Mouse (Mus musculus): Measurements from ENCODE around the gene Klf7. TPM values are rescaled to one million over a fixed set of nuclear protein-coding genes. Genes with fewer than 3 reads are reported as not detected.

Klf7 gene
- 31.6 and 35.5 TPM in 2 replicates for polyA plus RNA-seq (2014; fragmentation: Nextera tagmentation; extraction: Ambion mirVana)

- DNase-seq (ENCODE audit: low spot score), result peak; percentile 98
- peak within 1 kb of the TSS; percentile 78 for H3K4me2 ChIP-seq (ENCODE audit: low read depth)
- H3K9me3 ChIP-seq (ENCODE audit: control insufficient read depth, low read length), result no peaks in the 10 kb centered on the region
- peaks cover 7% of the 10 kb centered on the region for H3K4me1 ChIP-seq (ENCODE audit: control insufficient read depth, insufficient read depth, low read length)
- H3K27me3 ChIP-seq (ENCODE audit: control insufficient read depth, insufficient read depth, low read length), result no peaks in the 10 kb centered on the region
- peak; percentile 98 for ATAC-seq (ENCODE audit: insufficient read depth, low FRiP score, low TSS enrichment)
- WGBS, result under 1% methylated on average over 77 of the region's 82 CpGs
- H3K36me3 ChIP-seq (ENCODE audit: control insufficient read depth, insufficient read depth, low read length), result no peaks in the 10 kb centered on the region
- peak within 1 kb of the TSS; percentile 100 for H3K9ac ChIP-seq (ENCODE audit: low read length)
- peak within 1 kb of the TSS; percentile 100 for H3K27ac ChIP-seq (ENCODE audit: low read depth, low read length)
- H3K4me3 ChIP-seq (ENCODE audit: low read depth, low read length), result peak within 1 kb of the TSS; percentile 75
Measured at GRCm38 (mm10) chr1:64121559-64122465, at the start of gene Klf7. TSS of gene Klf7 (minus strand) at chr1:64122282.

DNA sequence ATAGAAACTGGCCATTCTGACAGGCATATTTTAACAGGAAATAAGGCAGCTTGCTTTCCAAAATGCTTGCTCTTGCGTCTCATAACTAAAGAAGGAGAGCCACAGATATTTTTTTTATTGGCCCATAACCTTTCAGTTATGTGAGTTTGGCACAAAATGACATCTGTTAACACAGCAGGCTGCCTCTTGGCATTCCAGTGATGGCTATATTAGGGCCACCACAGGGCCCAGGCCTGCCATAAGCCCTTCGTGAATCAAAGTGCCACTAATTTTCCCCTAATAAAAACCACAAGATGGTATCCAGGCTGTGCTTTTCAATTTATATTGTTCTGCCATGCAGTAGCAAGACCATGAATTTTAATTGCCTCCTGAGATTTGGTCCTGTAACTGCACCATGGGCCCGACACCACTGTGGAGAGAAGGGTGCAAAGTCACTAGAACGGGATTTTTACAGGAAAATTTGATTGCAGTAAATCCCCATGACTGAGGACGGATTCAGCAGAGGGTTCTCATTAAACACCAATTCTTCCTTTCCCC is 42.5 kb upstream of the Klf7 start:
- H3K9ac ChIP-seq (ENCODE audit: low read length), result no peak overlapping the region
- DNase-seq (ENCODE audit: low spot score) (no peak), ATAC-seq (ENCODE audit: insufficient read depth, low FRiP score, low TSS enrichment) (no peak)
- no peaks in the 10 kb centered on the region for H3K4me1 ChIP-seq (ENCODE audit: control insufficient read depth, insufficient read depth, low read length)
- no peaks in the 10 kb centered on the region for H3K9me3 ChIP-seq (ENCODE audit: control insufficient read depth, low read length)
- H3K4me3 ChIP-seq (ENCODE audit: low read depth, low read length), result no peak overlapping the region
- no peaks in the 10 kb centered on the region for H3K27me3 ChIP-seq (ENCODE audit: control insufficient read depth, insufficient read depth, low read length)
- no peak overlapping the region for H3K27ac ChIP-seq (ENCODE audit: low read depth, low read length)
- H3K4me2 ChIP-seq (ENCODE audit: low read depth), result no peak overlapping the region
- 59% methylated on average over 5 of the region's 5 CpGs for WGBS
- no peaks in the 10 kb centered on the region for H3K36me3 ChIP-seq (ENCODE audit: control insufficient read depth, insufficient read depth, low read length)

GRCm38 (mm10) chr1:64158766-64159165 is 36.7 kb upstream of the Klf7 start:
- H3K36me3 ChIP-seq (ENCODE audit: control insufficient read depth, insufficient read depth, low read length), result no peaks in the 10 kb centered on the region
- no peak overlapping the region for H3K4me2 ChIP-seq (ENCODE audit: low read depth)
- no peak overlapping the region for H3K9ac ChIP-seq (ENCODE audit: low read length)
- DNase-seq (ENCODE audit: low spot score) (no peak), ATAC-seq (ENCODE audit: insufficient read depth, low FRiP score, low TSS enrichment) (no peak)
- WGBS, result 63% methylated on average over 3 of the region's 3 CpGs
- no peaks in the 10 kb centered on the region for H3K9me3 ChIP-seq (ENCODE audit: control insufficient read depth, low read length)
- no peak overlapping the region for H3K4me3 ChIP-seq (ENCODE audit: low read depth, low read length)
- no peak overlapping the region for H3K27ac ChIP-seq (ENCODE audit: low read depth, low read length)
- H3K27me3 ChIP-seq (ENCODE audit: control insufficient read depth, insufficient read depth, low read length), result no peaks in the 10 kb centered on the region
- no peaks in the 10 kb centered on the region for H3K4me1 ChIP-seq (ENCODE audit: control insufficient read depth, insufficient read depth, low read length)

GRCm38 (mm10) chr1:64149185-64149584 is 27.1 kb upstream of the Klf7 start:
- no peak for ATAC-seq (ENCODE audit: insufficient read depth, low FRiP score, low TSS enrichment)
- H3K4me3 ChIP-seq (ENCODE audit: low read depth, low read length), result no peak overlapping the region
- WGBS, result 82% methylated on average over 3 of the region's 3 CpGs

GRCm38 (mm10) chr1:64142691-64143445 is 20.8 kb upstream of the Klf7 start:
- no peaks in the 10 kb centered on the region for H3K9me3 ChIP-seq (ENCODE audit: control insufficient read depth, low read length)
- no peak overlapping the region for H3K9ac ChIP-seq (ENCODE audit: low read length)
- no peak for ATAC-seq (ENCODE audit: insufficient read depth, low FRiP score, low TSS enrichment)
- H3K27me3 ChIP-seq (ENCODE audit: control insufficient read depth, insufficient read depth, low read length), result no peaks in the 10 kb centered on the region
- DNase-seq (ENCODE audit: low spot score), result no peak
- no peaks in the 10 kb centered on the region for H3K36me3 ChIP-seq (ENCODE audit: control insufficient read depth, insufficient read depth, low read length)
- H3K4me1 ChIP-seq (ENCODE audit: control insufficient read depth, insufficient read depth, low read length), result no peaks in the 10 kb centered on the region
- H3K4me3 ChIP-seq (ENCODE audit: low read depth, low read length), result no peak overlapping the region
- no peak overlapping the region for H3K4me2 ChIP-seq (ENCODE audit: low read depth)
- WGBS, result 70% methylated on average over 6 of the region's 6 CpGs
- H3K27ac ChIP-seq (ENCODE audit: low read depth, low read length), result no peak overlapping the region

More at GRCm38 (mm10) chr1:64149185-64149584, 27.1 kb upstream of the Klf7 start:
- Histone ChIP-seq H3K36me3 (ENCODE audit: control insufficient read depth, insufficient read depth, low read length) (no peaks in the 10 kb centered on the region), H3K27ac (ENCODE audit: low read depth, low read length) (no peak overlapping the region), H3K27me3 (ENCODE audit: control insufficient read depth, insufficient read depth, low read length) (no peaks in the 10 kb centered on the region), H3K4me2 (ENCODE audit: low read depth) (no peak overlapping the region), H3K4me1 (ENCODE audit: control insufficient read depth, insufficient read depth, low read length) (no peaks in the 10 kb centered on the region), H3K9ac (ENCODE audit: low read length) (no peak overlapping the region), H3K9me3 (ENCODE audit: control insufficient read depth, low read length) (no peaks in the 10 kb centered on the region)
- no peak for DNase-seq (ENCODE audit: low spot score)

- Histone ChIP-seq H3K36me3 (ENCODE audit: control insufficient read depth, insufficient read depth, low read length) (no peaks in the 10 kb centered on the region), H3K4me3 (ENCODE audit: low read depth, low read length) (no peak overlapping the region), H3K4me1 (ENCODE audit: control insufficient read depth, insufficient read depth, low read length) (no peaks in the 10 kb centered on the region), H3K9me3 (ENCODE audit: control insufficient read depth, low read length) (no peaks in the 10 kb centered on the region), H3K27ac (ENCODE audit: low read depth, low read length) (no peak overlapping the region), H3K4me2 (ENCODE audit: low read depth) (no peak overlapping the region), H3K27me3 (ENCODE audit: control insufficient read depth, insufficient read depth, low read length) (no peaks in the 10 kb centered on the region), H3K9ac (ENCODE audit: low read length) (no peak overlapping the region)
- 83% methylated on average over 1 of the region's 1 CpGs for WGBS
- ATAC-seq (ENCODE audit: insufficient read depth, low FRiP score, low TSS enrichment) (no peak), DNase-seq (ENCODE audit: low spot score) (no peak)
Measured at GRCm38 (mm10) chr1:64134439-64134838, 12.4 kb upstream of the Klf7 start.

DNA sequence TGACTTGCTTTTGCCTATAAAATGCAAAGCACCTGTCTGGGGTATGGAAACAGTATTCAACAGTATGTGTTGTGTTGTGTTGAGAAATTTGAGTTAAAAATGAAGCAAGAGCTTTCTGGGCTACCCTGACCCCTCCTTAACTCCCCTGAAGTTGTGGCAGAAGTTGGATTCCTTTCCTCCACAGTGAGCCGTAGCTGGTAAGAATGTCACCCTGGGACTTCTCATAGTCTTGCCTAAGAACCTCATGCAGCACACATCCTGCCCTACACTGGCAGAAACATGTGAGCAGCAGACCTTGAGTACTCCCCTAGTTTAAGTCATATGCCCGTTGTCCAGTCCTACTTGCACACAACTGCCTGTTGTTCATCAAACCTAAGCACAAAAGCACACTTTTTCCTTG is 4.7 kb upstream of the Klf7 start:
- Histone ChIP-seq H3K4me1 (ENCODE audit: control insufficient read depth, insufficient read depth, low read length) (peaks cover 3% of the 10 kb centered on the region; the same call in 1 of the 2 replicates), H3K27me3 (ENCODE audit: control insufficient read depth, insufficient read depth, low read length) (no peaks in the 10 kb centered on the region), H3K36me3 (ENCODE audit: control insufficient read depth, insufficient read depth, low read length) (no peaks in the 10 kb centered on the region), H3K4me2 (ENCODE audit: low read depth) (no peak overlapping the region), H3K27ac (ENCODE audit: low read depth, low read length) (no peak overlapping the region), H3K9me3 (ENCODE audit: control insufficient read depth, low read length) (no peaks in the 10 kb centered on the region), H3K4me3 (ENCODE audit: low read depth, low read length) (no peak overlapping the region), H3K9ac (ENCODE audit: low read length) (no peak overlapping the region)
- no peak for ATAC-seq (ENCODE audit: insufficient read depth, low FRiP score, low TSS enrichment)
- WGBS, result 92% methylated on average over 2 of the region's 2 CpGs
- no peak for DNase-seq (ENCODE audit: low spot score)

GRCm38 (mm10) chr1:64122466-64122830 is 366 bp upstream of the Klf7 start:
- Histone ChIP-seq H3K9me3 (ENCODE audit: control insufficient read depth, low read length) (no peaks in the 10 kb centered on the region), H3K27me3 (ENCODE audit: control insufficient read depth, insufficient read depth, low read length) (no peaks in the 10 kb centered on the region), H3K9ac (ENCODE audit: low read length) (peak overlapping the region; percentile 100), H3K4me3 (ENCODE audit: low read depth, low read length) (peak overlapping the region; percentile 75), H3K27ac (ENCODE audit: low read depth, low read length) (peak overlapping the region; percentile 100), H3K4me1 (ENCODE audit: control insufficient read depth, insufficient read depth, low read length) (peaks cover 7% of the 10 kb centered on the region), H3K4me2 (ENCODE audit: low read depth) (peak overlapping the region; percentile 78), H3K36me3 (ENCODE audit: control insufficient read depth, insufficient read depth, low read length) (no peaks in the 10 kb centered on the region)
- no peak for ATAC-seq (ENCODE audit: insufficient read depth, low FRiP score, low TSS enrichment)
- no peak for DNase-seq (ENCODE audit: low spot score)
- 28% methylated on average over 9 of the region's 9 CpGs for WGBS

All from neural tube, embryonic 11.5 days (tissue).